Mouse (Mus musculus) testis, adult 2 months (tissue): Measurements from ENCODE around the gene Gimap9.

Source experiments
- CTCF ChIP-seq: fragments of 200-500 bp; IDR thresholded peaks from 2 replicates; pipeline ENCODE4 v1.5.1; 2012; ENCODE audit warnings: low read depth, mild to moderate bottlenecking, inconsistent platforms, low read length, moderate library complexity; ENCODE audit not compliant: control insufficient read depth, insufficient read depth, insufficient replicate concordance
- POLR2A ChIP-seq: fragments of 200-500 bp; IDR thresholded peaks from 2 replicates; pipeline ENCODE4 v1.6.1; 2012; ENCODE audit warnings: low read depth, mild to moderate bottlenecking, inconsistent platforms, low read length, moderate library complexity; ENCODE audit not compliant: control insufficient read depth

DNA sequence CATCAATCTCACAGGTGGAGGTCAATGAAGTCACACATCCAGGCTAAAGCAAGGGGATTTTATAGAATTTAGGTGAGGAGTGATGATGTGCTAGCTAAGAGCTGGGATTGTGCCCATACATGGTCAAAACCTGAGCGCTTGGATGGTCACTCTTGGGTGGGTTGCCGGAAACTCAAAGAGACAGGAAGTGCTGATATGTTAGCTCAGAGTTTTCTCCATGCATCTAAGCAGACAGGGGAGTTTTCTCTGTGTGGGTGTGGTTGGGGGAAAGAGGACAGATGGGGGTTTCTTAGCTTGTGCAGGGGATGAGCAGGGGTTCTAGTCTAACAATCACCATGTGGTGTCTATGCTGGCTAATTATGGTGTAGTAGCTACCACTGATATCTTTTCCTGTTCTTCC is 13.4 kb downstream of the Gimap9 start:
- TF ChIP-seq POLR2A, result no peak
- no peak for TF ChIP-seq CTCF
